Mouse (Mus musculus) midbrain, postnatal 0 days (tissue): ENCODE measurements around the gene Fam110a. TPM values are rescaled to one million over a fixed set of nuclear protein-coding genes. Genes with fewer than 3 reads are reported as not detected.

ENCODE experiments used
- ATAC-seq: fragments of 200-750 bp; cut with Nextera tagmentation; 2 replicates; pipeline ENCODE4 v1.8.0; 2017; ENCODE audit warnings: moderate number of reproducible peaks, mild to moderate bottlenecking, moderate TSS enrichment, moderate library complexity; ENCODE audit not compliant: low FRiP score
- DNase-seq: peaks from one replicate; pipeline ENCODE4 v3.0.0-alpha.2; 2015; ENCODE audit warnings: low spot score
- H3K27ac ChIP-seq: fragments of 300-500 bp; sonication (generic); 2 replicates; pipeline ENCODE4 v1.5.1; 2014; ENCODE audit warnings: low read depth, mild to moderate bottlenecking, low read length, mixed read lengths
- H3K27me3 ChIP-seq: fragments of 300-500 bp; sonication (generic); 2 replicates; pipeline ENCODE4 v1.6.1; 2014; ENCODE audit warnings: low read length, control low read depth, mixed read lengths; ENCODE audit not compliant: insufficient read depth
- H3K36me3 ChIP-seq: fragments of 300-500 bp; sonication (generic); 2 replicates; pipeline ENCODE4 v1.6.1; 2014; ENCODE audit warnings: low read length, control low read depth, mixed read lengths; ENCODE audit not compliant: insufficient read depth
- H3K4me1 ChIP-seq: fragments of 300-500 bp; sonication (generic); 2 replicates; pipeline ENCODE4 v1.6.1; 2014; ENCODE audit warnings: mild to moderate bottlenecking, control low read depth, antibody characterized with exemption, low read length, mixed read lengths; ENCODE audit not compliant: insufficient read depth
- H3K4me2 ChIP-seq: fragments of 300-500 bp; sonication (generic); 2 replicates; pipeline ENCODE4 v1.6.1; 2014; ENCODE audit warnings: low read depth, mild to moderate bottlenecking, low read length, mixed read lengths; ENCODE audit not compliant: poor library complexity, severe bottlenecking
- H3K4me3 ChIP-seq: fragments of 300-500 bp; sonication (generic); 2 replicates; pipeline ENCODE4 v1.5.1; 2014; ENCODE audit warnings: low read depth, mild to moderate bottlenecking, low read length, moderate library complexity
- H3K9ac ChIP-seq: fragments of 300-500 bp; sonication (generic); replicated peaks from 2 replicates; pipeline ENCODE4 v1.6.1; 2014; ENCODE audit warnings: mild to moderate bottlenecking, low read length, moderate library complexity, mixed read lengths; ENCODE audit not compliant: poor library complexity, severe bottlenecking
- H3K9me3 ChIP-seq: fragments of 300-500 bp; sonication (generic); 2 replicates; pipeline ENCODE4 v1.6.1; 2016; ENCODE audit warnings: low read length, control low read depth
- CTCF ChIP-seq: IDR thresholded peaks from 2 replicates; pipeline ENCODE4 v1.5.1; 2016; ENCODE audit warnings: antibody characterized with exemption, mild to moderate bottlenecking
- WGBS: fragments of 180-500 bp; shearing (Covaris S2); extraction: QIAGEN DNeasy Blood & Tissue Kit; methylation state at CpG from one replicate; pipeline ENCODE4 v1.1.7; 2014; 5-methylcytosine and 5-hydroxymethylcytosine counted together
- polyA plus RNA-seq: library from polyadenylated mRNA; unstranded; fragments of >200 nt; fragmentation: Nextera tagmentation; extraction: Ambion mirVana; gene quantifications from 2 replicates; pipeline ENCODE4 v1.2.1, GENCODE M21; 2015
- total RNA-seq: library from RNA; depleted of rRNA; stranded (reverse); fragments of >200 nt; gene quantifications from 2 replicates; pipeline ENCODE4 v1.2.3, GENCODE M21; 2014

Gene Fam110a
- total and polyA plus RNA-seq, 2 experiments from 2014 or later = 28.7 to 36.1 TPM

GRCm38 (mm10) chr2:151948311-151948710 lies 31.7 kb downstream of the Fam110a start:
- no peak overlapping the region for H3K4me3 ChIP-seq
- WGBS = 80% methylated on average over 7 of the region's 7 CpGs
- no peak overlapping the region for H3K4me2 ChIP-seq
- H3K27ac ChIP-seq = no peak overlapping the region
- no peak overlapping the region for H3K9ac ChIP-seq
- H3K9me3 ChIP-seq = no peaks in the 10 kb centered on the region
- H3K36me3 ChIP-seq = no peaks in the 10 kb centered on the region
- no peak for TF ChIP-seq CTCF
- H3K27me3 ChIP-seq = no peaks in the 10 kb centered on the region
- H3K4me1 ChIP-seq = peaks cover 12% of the 10 kb centered on the region; the same call in 1 of the 2 replicates
- DNase-seq (no peak), ATAC-seq (no peak)

DNA sequence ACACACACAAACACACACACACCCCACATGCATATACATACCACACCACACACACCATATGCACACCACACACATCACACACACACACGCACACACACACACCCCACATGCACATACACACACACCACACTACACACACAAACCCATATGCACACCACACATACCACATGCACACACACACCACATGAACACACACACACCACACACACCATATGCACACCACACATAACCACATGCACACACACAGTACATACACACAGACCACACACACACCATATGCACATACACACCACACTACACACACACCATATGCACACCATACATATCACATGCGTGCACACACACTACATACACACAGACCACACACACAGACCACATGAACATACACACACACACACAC lies 32.4 kb downstream of the Fam110a start:
- no peak for DNase-seq
- WGBS = 85% methylated on average over 2 of the region's 2 CpGs
- Histone ChIP-seq H3K4me2 (no peak overlapping the region), H3K9me3 (no peaks in the 10 kb centered on the region), H3K4me1 (peaks cover 12% of the 10 kb centered on the region; the same call in 1 of the 2 replicates), H3K9ac (no peak overlapping the region), H3K27ac (no peak overlapping the region), H3K4me3 (no peak overlapping the region), H3K36me3 (no peaks in the 10 kb centered on the region), H3K27me3 (no peaks in the 10 kb centered on the region)
- TF ChIP-seq CTCF = no peak
- no peak for ATAC-seq

- DNase-seq (no peak), ATAC-seq (no peak)
- WGBS = 67% methylated on average over 2 of the region's 2 CpGs
- H3K36me3 ChIP-seq = no peaks in the 10 kb centered on the region
- H3K27ac ChIP-seq = no peak overlapping the region
- peaks cover 8% of the 10 kb centered on the region; the same call in 1 of the 2 replicates for H3K4me1 ChIP-seq
- H3K4me3 ChIP-seq = no peak overlapping the region
- H3K27me3 ChIP-seq = no peaks in the 10 kb centered on the region
- H3K4me2 ChIP-seq = no peak overlapping the region
- no peak overlapping the region for H3K9ac ChIP-seq
- TF ChIP-seq CTCF = no peak
- no peaks in the 10 kb centered on the region for H3K9me3 ChIP-seq
Measured at GRCm38 (mm10) chr2:151944106-151944505, 35.9 kb downstream of the Fam110a start.

- Histone ChIP-seq H3K9ac (no peak overlapping the region), H3K27me3 (no peaks in the 10 kb centered on the region), H3K36me3 (no peaks in the 10 kb centered on the region), H3K27ac (no peak overlapping the region), H3K4me3 (no peak overlapping the region), H3K4me1 (no peaks in the 10 kb centered on the region; the same call in 1 of the 2 replicates), H3K4me2 (no peak overlapping the region), H3K9me3 (no peaks in the 10 kb centered on the region)
- 53% methylated on average over 2 of the region's 2 CpGs for WGBS
- ATAC-seq = no peak
- peak; percentile 60 for TF ChIP-seq CTCF
- DNase-seq = no peak
Measured at GRCm38 (mm10) chr2:151941269-151941668, 38.8 kb downstream of the Fam110a start.

DNA sequence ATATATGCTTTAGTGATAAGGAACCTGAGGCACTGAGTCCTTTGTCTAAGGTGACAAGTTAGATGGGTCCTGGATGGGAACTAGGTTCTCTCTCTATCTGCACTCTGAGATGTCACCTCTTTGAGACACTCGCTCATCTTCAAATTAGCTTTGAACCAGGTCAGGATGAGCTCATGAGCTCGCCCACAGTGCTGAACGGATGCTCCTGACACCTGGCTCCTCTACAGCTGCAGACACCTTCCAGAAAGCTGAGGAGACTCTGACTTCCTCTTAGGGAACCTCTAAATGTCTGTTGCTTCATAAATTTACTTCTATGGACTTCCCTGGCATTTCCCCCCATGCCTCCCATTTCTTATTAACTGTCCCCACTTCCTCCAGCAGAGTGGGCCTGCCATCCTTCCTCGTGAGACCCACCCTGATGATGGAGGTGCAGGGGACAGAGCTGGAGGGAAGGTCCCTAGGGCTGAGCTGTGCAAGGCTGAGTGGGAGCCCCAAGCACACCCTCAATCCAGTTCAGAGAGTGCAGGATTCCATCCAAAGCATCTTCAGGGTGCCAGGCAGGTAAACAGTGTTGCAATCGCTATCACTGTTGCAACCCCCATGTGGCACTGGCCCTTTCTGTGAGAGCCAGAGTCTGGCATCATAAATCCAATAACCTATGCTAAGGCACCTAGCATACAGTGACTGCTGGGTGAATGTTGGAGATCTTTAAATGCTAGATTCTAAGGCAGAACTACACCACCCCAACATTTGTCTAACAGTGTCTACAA lies 40.2 kb downstream of the Fam110a start:
- Histone ChIP-seq H3K36me3 (no peaks in the 10 kb centered on the region), H3K4me2 (no peak overlapping the region), H3K27me3 (no peaks in the 10 kb centered on the region), H3K4me1 (no peaks in the 10 kb centered on the region; the same call in 1 of the 2 replicates), H3K9ac (no peak overlapping the region), H3K4me3 (no peak overlapping the region), H3K27ac (no peak overlapping the region), H3K9me3 (no peaks in the 10 kb centered on the region)
- no peak for TF ChIP-seq CTCF
- ATAC-seq = no peak
- no peak for DNase-seq
- 83% methylated on average over 5 of the region's 5 CpGs for WGBS

GRCm38 (mm10) chr2:151938780-151939200 lies 41.2 kb downstream of the Fam110a start:
- no peak for TF ChIP-seq CTCF
- Histone ChIP-seq H3K36me3 (no peaks in the 10 kb centered on the region), H3K4me3 (no peak overlapping the region), H3K27ac (no peak overlapping the region), H3K27me3 (no peaks in the 10 kb centered on the region), H3K4me2 (no peak overlapping the region), H3K4me1 (no peaks in the 10 kb centered on the region; the same call in 1 of the 2 replicates), H3K9ac (no peak overlapping the region), H3K9me3 (no peaks in the 10 kb centered on the region)
- DNase-seq (peak; percentile 35), ATAC-seq (no peak)
- 70% methylated on average over 11 of the region's 11 CpGs for WGBS
